14 mouse cellular contexts compared by ENCODE assay signal in the genomic region with DNA sequence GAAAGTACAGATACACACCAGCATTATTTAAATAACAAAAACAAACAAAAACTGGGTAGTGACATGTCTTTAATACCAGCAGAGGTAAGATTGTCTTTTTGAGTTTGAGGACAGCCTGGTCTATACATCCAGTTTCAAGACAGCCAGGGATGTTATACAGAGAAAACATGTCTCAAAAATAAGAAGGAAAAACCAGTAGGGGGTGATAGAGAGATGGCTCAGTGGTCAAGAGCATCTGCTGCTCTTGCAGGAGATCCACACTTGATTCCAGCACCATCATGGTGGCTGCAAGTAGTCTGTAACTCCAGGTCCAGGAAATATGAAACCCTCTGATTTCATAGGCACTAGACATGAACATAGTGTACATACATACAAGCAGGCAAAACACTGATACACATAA. TPM values are rescaled to one million over a fixed set of nuclear protein-coding genes. Genes with fewer than 3 reads are reported as not detected.
A peak's percentile ranks its signal among the peaks of the same experiment; 100 is the strongest.
DNase-seq lines count a peak whose midpoint lies in the region; ATAC-seq and TF ChIP-seq lines count a peak whose summit lies in the region.
"Had no signal": no experiment of that assay in that cellular context is flagged by ENCODE, and none has a peak within 500 bp of the region (broad histone marks: within the 10 kb centered on the region; RNA-seq: fewer than 3 reads in every experiment).

No protein-coding gene starts in this region.

- H3K9me3 ChIP-seq in E14TG2a.4 (ENCODE audit: low read length), result no peaks in the 10 kb centered on the region
- H3K9me3 ChIP-seq: liver, embryonic 15.5 days had no signal

- DNase-seq in liver, adult 2 months (ENCODE audit: extremely low read depth, low read depth, low spot score), result peak; percentile 28
- DNase-seq in liver (no peak), R1 (ENCODE audit: low read depth, low spot score) (peak; percentile 53)
- no peak for DNase-seq in urinary bladder, adult 2 months (ENCODE audit: low spot score)
- no peak for DNase-seq in layer of hippocampus, postnatal 10 days (ENCODE audit: low spot score in 2 of 2)
- DNase-seq: adrenal gland, adult 8-10 months; cerebellum, postnatal 36 days; heart, postnatal 14 days; layer of hippocampus, adult 9-11 months; right cerebral cortex, postnatal 25 days had no signal

- no peak overlapping the region for H3K9ac ChIP-seq in liver, adult 2 months (ENCODE audit: low read depth, low read length)
- H3K9ac ChIP-seq: liver, embryonic 15.5 days had no signal

- no peak overlapping the region for H3K4me3 ChIP-seq in liver, adult 2 months (ENCODE audit: insufficient read depth, low read depth, low read length)
- no peak overlapping the region for H3K4me3 ChIP-seq in E14TG2a.4 (replicated peaks; ENCODE audit: low read length)
- H3K4me3 ChIP-seq: liver, embryonic 15.5 days had no signal

- no peaks in the 10 kb centered on the region for H3K79me2 ChIP-seq in liver, adult 2 months (ENCODE audit: control insufficient read depth, insufficient read depth, low read length)

- no peak overlapping the region for H3K27ac ChIP-seq in liver, adult 2 months (replicated peaks; ENCODE audit: insufficient read depth, low read depth, low read length)
- H3K27ac ChIP-seq: liver, embryonic 15.5 days had no signal

- no peaks in the 10 kb centered on the region for H3K27me3 ChIP-seq in liver, adult 2 months (ENCODE audit: control insufficient read depth, insufficient read depth, low read length)
- H3K27me3 ChIP-seq in E14TG2a.4 (ENCODE audit: insufficient read depth, low read length), result no peaks in the 10 kb centered on the region
- H3K27me3 ChIP-seq: liver, embryonic 15.5 days had no signal

- TF ChIP-seq POLR2A in liver, adult 2 months (IDR thresholded peaks at IDR 0.05; ENCODE audit: extremely low read depth, insufficient read depth, low read length), result no peak

- ATAC-seq in megakaryocyte progenitor cell, adult 5-6 weeks (replicated peaks; ENCODE audit: poor library complexity), result peak; percentile 76

- H3K4me1 ChIP-seq in liver, adult 2 months (ENCODE audit: control insufficient read depth, insufficient read depth, low read length), result no peaks in the 10 kb centered on the region
- no peaks in the 10 kb centered on the region for H3K4me1 ChIP-seq in E14TG2a.4 (replicated peaks; ENCODE audit: low read depth, low read length)
- H3K4me1 ChIP-seq: liver, embryonic 15.5 days had no signal

- peaks cover 20% of the 10 kb centered on the region for H3K36me3 ChIP-seq in liver, adult 2 months (ENCODE audit: control insufficient read depth, insufficient read depth, low read length)
- peaks cover 71% of the 10 kb centered on the region for H3K36me3 ChIP-seq in E14TG2a.4 (ENCODE audit: insufficient read depth, low read length)

- TF ChIP-seq CTCF in liver, adult 2 months (IDR thresholded peaks at IDR 0.05; ENCODE audit: low read depth, low read length), result 0 out of 2 replicates have a peak, but pooled peaks have one; percentile 10
- peak; percentile 29 for TF ChIP-seq CTCF in E14TG2a.4 (conservative IDR thresholded peaks at IDR 0.05; ENCODE audit: low read length)

RNA-seq across cellular contexts. Expression of gene Nup98, which starts 39.7 kb away (rescaled TPM):
- 14.0 and 16.1 TPM in 2 replicates for total RNA-seq in liver, adult 2 months (2014; rRNA removed)
- polyA plus RNA-seq in liver, adult 2 months (2012; rRNA removed), result 5.2 and 6.7 TPM in 2 replicates
- 75.3 TPM in 2 replicates for total RNA-seq in megakaryocyte progenitor cell, adult 5-6 weeks (2015)
- 41.3 and 46.1 TPM in 2 replicates for total RNA-seq in megakaryocyte progenitor cell, adult 5-6 weeks (2017)
- polyA plus RNA-seq in urinary bladder, adult 2 months (2012; rRNA removed), result 17.6 and 20.9 TPM in 2 replicates
- total RNA-seq in layer of hippocampus, postnatal 10 days (2021), result 10 to 100 TPM; 33.3 to 34.0 TPM

RNA-seq across cellular contexts. Expression of gene Pgap2, which starts 39.7 kb away (rescaled TPM):
- total RNA-seq in liver, adult 2 months (2014; rRNA removed), result 27.8 and 29.4 TPM in 2 replicates
- 77.9 and 89.6 TPM in 2 replicates for polyA plus RNA-seq in liver, adult 2 months (2012; rRNA removed)
- total RNA-seq in megakaryocyte progenitor cell, adult 5-6 weeks (2015), result 71.9 and 80.7 TPM in 2 replicates
- total RNA-seq in megakaryocyte progenitor cell, adult 5-6 weeks (2017), result 30.6 and 32.9 TPM in 2 replicates
- polyA plus RNA-seq in urinary bladder, adult 2 months (2012; rRNA removed), result 58.9 and 64.7 TPM in 2 replicates
- 10 to 100 TPM; 29.9 to 34.3 TPM for total RNA-seq in layer of hippocampus, postnatal 10 days (2021)

RNA-seq across cellular contexts. Expression of gene Chrna10, which starts 53.7 kb away (rescaled TPM):
- total RNA-seq in liver, adult 2 months (2014; rRNA removed), result not detected in 2 replicates
- polyA plus RNA-seq in liver, adult 2 months (2012; rRNA removed), result 0.04 TPM in 1 of 2 replicates, not detected in the other
- total RNA-seq in megakaryocyte progenitor cell, adult 5-6 weeks (2015), result not detected in 2 replicates
- total RNA-seq in megakaryocyte progenitor cell, adult 5-6 weeks (2017), result not detected in 2 replicates
- polyA plus RNA-seq in urinary bladder, adult 2 months (2012; rRNA removed), result 0.03 TPM in 1 of 2 replicates, not detected in the other
- not detected for total RNA-seq in layer of hippocampus, postnatal 10 days (2021)
- total RNA-seq: heart, postnatal 14 days had no signal
- polyA plus RNA-seq: liver, embryonic 15.5 days; neural tube, embryonic 11.5 days had no signal

Comparison
In these comparisons a context has a peak if more than half of its experiments do, and no peak if none do; other contexts are left out.
1. DNase-seq: peak in liver, adult 2 months (single experiment) and R1 (single experiment); none in liver (single experiment), urinary bladder, adult 2 months (single experiment) and layer of hippocampus, postnatal 10 days (0 of 2).